Mouse (Mus musculus) urinary bladder, adult 2 months (tissue): ENCODE measurements around the gene Map4k4. TPM values are rescaled to one million over a fixed set of nuclear protein-coding genes. Genes with fewer than 3 reads are reported as not detected.
A peak's percentile ranks its signal among the peaks of the same experiment; 100 is the strongest.

Experiments used
- DNase-seq: peaks from one replicate; pipeline ENCODE4 v3.0.0; 2022; ENCODE audit warnings: low spot score
- polyA plus RNA-seq: library from polyadenylated mRNA; depleted of rRNA; stranded (reverse); fragments of >200 nt; gene quantifications from 2 replicates; pipeline ENCODE4 v1.2.3, GENCODE M21; 2012; rRNA removed

Gene Map4k4
- 56.1 and 64.9 TPM in 2 replicates for polyA plus RNA-seq

GRCm38 (mm10) chr1:39900181-39901005 lies at the start of gene Map4k4:
TSS of gene Map4k4 (plus strand) at chr1:39900913.
- peak; percentile 78 for DNase-seq

- no peak for DNase-seq
These were observed 44.8 kb upstream of the Map4k4 start for GRCm38 (mm10) chr1:39855949-39856348.

- no peak for DNase-seq
These were observed 43.8 kb upstream of the Map4k4 start for GRCm38 (mm10) chr1:39856795-39857447.

GRCm38 (mm10) chr1:39857448-39857820 lies 43.3 kb upstream of the Map4k4 start:
- no peak for DNase-seq

GRCm38 (mm10) chr1:39859213-39859612 lies 41.5 kb upstream of the Map4k4 start:
- no peak for DNase-seq

GRCm38 (mm10) chr1:39866367-39867141 lies 34.2 kb upstream of the Map4k4 start:
- DNase-seq, result no peak

GRCm38 (mm10) chr1:39867142-39867525 lies 33.6 kb upstream of the Map4k4 start:
- DNase-seq, result no peak

GRCm38 (mm10) chr1:39867966-39868593 lies 32.6 kb upstream of the Map4k4 start:
- DNase-seq, result no peak

GRCm38 (mm10) chr1:39868825-39869571 lies 31.7 kb upstream of the Map4k4 start:
- DNase-seq, result no peak

- DNase-seq, result no peak
These were observed 31.0 kb upstream of the Map4k4 start for GRCm38 (mm10) chr1:39869721-39870201.

GRCm38 (mm10) chr1:39877981-39878380 lies 22.7 kb upstream of the Map4k4 start:
- no peak for DNase-seq

- no peak for DNase-seq
These were observed 18.2 kb upstream of the Map4k4 start for GRCm38 (mm10) chr1:39882505-39882904.

- DNase-seq, result no peak
These were observed 15.8 kb upstream of the Map4k4 start for GRCm38 (mm10) chr1:39884803-39885515.

GRCm38 (mm10) chr1:39887997-39888396 lies 12.7 kb upstream of the Map4k4 start:
- DNase-seq, result no peak

GRCm38 (mm10) chr1:39889429-39889828 lies 11.3 kb upstream of the Map4k4 start:
- no peak for DNase-seq

- no peak for DNase-seq
These were observed 10.7 kb upstream of the Map4k4 start for GRCm38 (mm10) chr1:39889973-39890372.

- no peak for DNase-seq
These were observed 7.4 kb upstream of the Map4k4 start for GRCm38 (mm10) chr1:39893153-39893880.

- DNase-seq, result no peak
These were observed 5.6 kb upstream of the Map4k4 start for GRCm38 (mm10) chr1:39895097-39895496.

GRCm38 (mm10) chr1:39895506-39895905 lies 5.2 kb upstream of the Map4k4 start:
- DNase-seq, result no peak

GRCm38 (mm10) chr1:39896581-39896980 lies 4.1 kb upstream of the Map4k4 start:
- no peak for DNase-seq
